Mouse (Mus musculus): ENCODE results near the gene Nedd9. TPM values are rescaled to one million over a fixed set of nuclear protein-coding genes. Genes with fewer than 3 reads are reported as not detected.

The Nedd9 gene
- total and polyA plus RNA-seq, 3 experiments, result 0.15 to 0.25 TPM; not detected in 1

DNA sequence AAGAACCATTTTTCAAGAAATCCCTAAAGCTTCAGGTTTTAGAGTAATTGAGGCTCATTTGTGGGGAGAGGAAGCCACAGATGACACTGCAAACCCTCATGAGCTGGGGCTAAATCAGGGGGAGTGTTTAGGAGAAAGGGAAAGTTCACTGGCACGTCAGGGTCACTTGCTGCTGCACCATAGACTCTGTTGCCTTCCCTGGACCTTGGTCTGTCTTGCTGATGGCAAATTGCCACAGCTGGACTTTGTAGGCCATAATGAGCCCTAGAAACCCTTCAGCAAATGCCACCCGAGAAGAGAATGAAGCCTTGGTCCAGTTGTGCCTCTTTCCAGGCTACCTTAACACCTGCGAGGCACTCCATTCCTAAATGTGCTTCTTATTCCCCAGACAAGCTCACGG is 66.8 kb downstream of the Nedd9 start:
- TF ChIP-seq MAX (IDR thresholded peaks at IDR 0.05; ENCODE audit: low read length) (no peak), ZMIZ1 (IDR thresholded peaks at IDR 0.05; ENCODE audit: low read depth, low read length) (no peak), TBP (IDR thresholded peaks at IDR 0.05; ENCODE audit: low read depth, low read length) (no peak), ELF1 (IDR thresholded peaks at IDR 0.05; ENCODE audit: low read depth, low read length) (no peak), USF1 (IDR thresholded peaks at IDR 0.05; ENCODE audit: low read depth, low read length) (no peak), NELFE (IDR thresholded peaks at IDR 0.05; ENCODE audit: low read depth, low read length) (no peak), POLR2AphosphoS2 (IDR thresholded peaks at IDR 0.05; ENCODE audit: low read length) (no peak), ZNF384 (IDR thresholded peaks at IDR 0.05; ENCODE audit: low read depth, low read length) (no peak), MYC (IDR thresholded peaks at IDR 0.05; ENCODE audit: low read depth, low read length) (no peak)
- Histone ChIP-seq H3K27ac (ENCODE audit: control insufficient read depth, low read depth, low read length) (no peak overlapping the region), H3K36me3 (ENCODE audit: control insufficient read depth in 1 of 2, insufficient read depth in 2 of 2, low read length in 2 of 2) (no peaks in the 10 kb centered on the region), H3K9ac (ENCODE audit: control insufficient read depth, low read depth, low read length, poor library complexity, severe bottlenecking) (no peak overlapping the region), H3K27me3 (ENCODE audit: control insufficient read depth in 1 of 2, insufficient read depth in 2 of 2, low read length in 2 of 2) (no peaks in the 10 kb centered on the region), H3K9me3 (replicated peaks; ENCODE audit: insufficient read depth, low read length) (no peaks in the 10 kb centered on the region), H3K4me1 (ENCODE audit: control insufficient read depth in 1 of 2, insufficient read depth in 2 of 2, low read length in 2 of 2) (no peaks in the 10 kb centered on the region), H3K79me2 (ENCODE audit: control insufficient read depth, insufficient read depth, low read length, poor library complexity) (no peaks in the 10 kb centered on the region), H3K4me3 (ENCODE audit: control insufficient read depth in 1 of 2, insufficient read depth in 1 of 2, low read depth in 2 of 2, low read length in 2 of 2) (no peak overlapping the region)
- DNase-seq (ENCODE audit: low read depth, low spot score), result no peak

DNA sequence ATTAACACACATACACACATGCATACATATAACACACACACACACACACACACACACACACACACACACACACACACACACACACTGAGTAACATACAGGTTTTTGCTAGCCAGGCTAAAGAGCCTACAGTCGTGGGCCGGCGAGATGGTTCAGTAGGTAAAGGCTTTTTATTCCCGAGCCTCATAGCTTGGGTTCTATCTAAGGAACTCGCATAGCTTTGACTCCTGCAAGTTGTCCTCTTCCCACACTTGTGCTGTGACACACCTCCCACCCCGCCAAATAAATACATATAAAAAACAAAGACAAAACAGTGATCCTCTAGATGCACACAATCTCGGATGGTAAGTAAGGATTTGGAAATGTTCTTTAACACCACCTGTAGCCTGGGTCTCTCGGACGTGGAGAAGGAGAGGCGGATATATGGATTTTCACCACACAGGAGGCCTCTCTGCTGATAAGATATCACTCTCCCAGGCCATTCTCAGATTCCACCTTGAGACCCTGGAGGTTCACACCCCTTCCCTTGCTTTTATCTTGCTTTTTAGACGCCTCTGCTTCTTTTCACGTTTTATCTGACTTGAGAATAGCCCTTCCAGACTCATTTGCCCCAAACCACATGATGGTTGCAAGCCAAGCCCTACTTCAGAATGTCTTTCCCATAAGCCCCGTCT is 68.8 kb downstream of the Nedd9 start:
- no peaks in the 10 kb centered on the region for H3K4me1 ChIP-seq (ENCODE audit: control insufficient read depth in 1 of 2, insufficient read depth in 2 of 2, low read length in 2 of 2)
- H3K27ac ChIP-seq (ENCODE audit: control insufficient read depth, low read depth, low read length), result no peak overlapping the region
- TF ChIP-seq MYC (IDR thresholded peaks at IDR 0.05; ENCODE audit: low read depth, low read length) (no peak), ELF1 (IDR thresholded peaks at IDR 0.05; ENCODE audit: low read depth, low read length) (no peak), E2F4 (IDR thresholded peaks at IDR 0.05; ENCODE audit: borderline replicate concordance, low read depth, low read length) (no peak), MYB (IDR thresholded peaks at IDR 0.05; ENCODE audit: low read depth, low read length) (no peak), USF1 (IDR thresholded peaks at IDR 0.05; ENCODE audit: low read depth, low read length) (no peak), SIN3A (IDR thresholded peaks at IDR 0.05; ENCODE audit: low read length) (no peak), MAFK (IDR thresholded peaks at IDR 0.05; ENCODE audit: borderline replicate concordance, low read depth, low read length) (no peak), CHD2 (IDR thresholded peaks at IDR 0.05; ENCODE audit: low read length) (no peak), ETS1 (IDR thresholded peaks at IDR 0.05; ENCODE audit: low read depth, low read length) (no peak), RCOR1 (IDR thresholded peaks at IDR 0.05; ENCODE audit: low read depth, low read length) (no peak), HCFC1 (IDR thresholded peaks at IDR 0.05; ENCODE audit: low read depth, low read length) (no peak)
- no peaks in the 10 kb centered on the region for H3K9me3 ChIP-seq (replicated peaks; ENCODE audit: insufficient read depth, low read length)
- H3K79me2 ChIP-seq (ENCODE audit: control insufficient read depth, insufficient read depth, low read length, poor library complexity), result no peaks in the 10 kb centered on the region
- H3K36me3 ChIP-seq (ENCODE audit: control insufficient read depth in 1 of 2, insufficient read depth in 2 of 2, low read length in 2 of 2), result no peaks in the 10 kb centered on the region
- no peak for DNase-seq (ENCODE audit: low read depth, low spot score)
- no peak overlapping the region for H3K9ac ChIP-seq (ENCODE audit: control insufficient read depth, low read depth, low read length, poor library complexity, severe bottlenecking)
- no peaks in the 10 kb centered on the region for H3K27me3 ChIP-seq (ENCODE audit: control insufficient read depth in 1 of 2, insufficient read depth in 2 of 2, low read length in 2 of 2)
- H3K4me3 ChIP-seq (ENCODE audit: control insufficient read depth in 1 of 2, insufficient read depth in 1 of 2, low read depth in 2 of 2, low read length in 2 of 2), result no peak overlapping the region
